Mouse (Mus musculus): ENCODE results near the gene Sept9. TPM values are rescaled to one million over a fixed set of nuclear protein-coding genes. Genes with fewer than 3 reads are reported as not detected.

Gene Sept9
- total RNA-seq, 2 experiments from 2014 or later = 114 to 119 TPM

GRCm38 (mm10) chr11:117174924-117175323 is 24.5 kb upstream of the Sept9 start:
- no peak for DNase-seq (ENCODE audit: extremely low spot score in 1 of 2, low spot score in 1 of 2)

- no peak for DNase-seq (ENCODE audit: extremely low spot score in 1 of 2, low spot score in 1 of 2)
Observed at GRCm38 (mm10) chr11:117175472-117175871, 24.0 kb upstream of the Sept9 start.

GRCm38 (mm10) chr11:117176304-117176703 is 23.2 kb upstream of the Sept9 start:
- no peak for DNase-seq (ENCODE audit: extremely low spot score in 1 of 2, low spot score in 1 of 2)

- no peak for DNase-seq (ENCODE audit: extremely low spot score in 1 of 2, low spot score in 1 of 2)
Observed at GRCm38 (mm10) chr11:117176900-117177299, 22.6 kb upstream of the Sept9 start.

GRCm38 (mm10) chr11:117177303-117177979 is 22.0 kb upstream of the Sept9 start:
- peak; percentile 85 to 98 for DNase-seq (ENCODE audit: extremely low spot score in 1 of 2, low spot score in 1 of 2)

GRCm38 (mm10) chr11:117179902-117180301 is 19.6 kb upstream of the Sept9 start:
- no peak for DNase-seq (ENCODE audit: extremely low spot score in 1 of 2, low spot score in 1 of 2)

GRCm38 (mm10) chr11:117182808-117183207 is 16.7 kb upstream of the Sept9 start:
- no peak for DNase-seq (ENCODE audit: extremely low spot score in 1 of 2, low spot score in 1 of 2)

- no peak for DNase-seq (ENCODE audit: extremely low spot score in 1 of 2, low spot score in 1 of 2)
Observed at GRCm38 (mm10) chr11:117183299-117183698, 16.2 kb upstream of the Sept9 start.

GRCm38 (mm10) chr11:117183841-117184240 is 15.6 kb upstream of the Sept9 start:
- no peak for DNase-seq (ENCODE audit: extremely low spot score in 1 of 2, low spot score in 1 of 2)

GRCm38 (mm10) chr11:117185076-117185933 is 14.2 kb upstream of the Sept9 start:
- no peak for DNase-seq (ENCODE audit: extremely low spot score in 1 of 2, low spot score in 1 of 2)

GRCm38 (mm10) chr11:117191524-117191923 is 7.9 kb upstream of the Sept9 start:
- DNase-seq (ENCODE audit: extremely low spot score in 1 of 2, low spot score in 1 of 2) = no peak

- DNase-seq (ENCODE audit: extremely low spot score in 1 of 2, low spot score in 1 of 2) = no peak
Observed at GRCm38 (mm10) chr11:117194475-117194937, 5.0 kb upstream of the Sept9 start.

- DNase-seq (ENCODE audit: extremely low spot score in 1 of 2, low spot score in 1 of 2) = no peak
Observed at GRCm38 (mm10) chr11:117195616-117196015, 3.8 kb upstream of the Sept9 start.

GRCm38 (mm10) chr11:117196681-117197080 is 2.8 kb upstream of the Sept9 start:
- no peak for DNase-seq (ENCODE audit: extremely low spot score in 1 of 2, low spot score in 1 of 2)

- no peak for DNase-seq (ENCODE audit: extremely low spot score in 1 of 2, low spot score in 1 of 2)
Observed at GRCm38 (mm10) chr11:117198122-117198521, 1.3 kb upstream of the Sept9 start.

GRCm38 (mm10) chr11:117201846-117202245 is 2.4 kb downstream of the Sept9 start:
- DNase-seq (ENCODE audit: extremely low spot score in 1 of 2, low spot score in 1 of 2) = no peak

GRCm38 (mm10) chr11:117204606-117205005 is 5.1 kb downstream of the Sept9 start:
- no peak for DNase-seq (ENCODE audit: extremely low spot score in 1 of 2, low spot score in 1 of 2)

- no peak for DNase-seq (ENCODE audit: extremely low spot score in 1 of 2, low spot score in 1 of 2)
Observed at GRCm38 (mm10) chr11:117205042-117205441, 5.6 kb downstream of the Sept9 start.

- no peak for DNase-seq (ENCODE audit: extremely low spot score in 1 of 2, low spot score in 1 of 2)
Observed at GRCm38 (mm10) chr11:117205447-117205846, 6.0 kb downstream of the Sept9 start.

GRCm38 (mm10) chr11:117207436-117207835 is 8.0 kb downstream of the Sept9 start:
- DNase-seq (ENCODE audit: extremely low spot score in 1 of 2, low spot score in 1 of 2) = no peak

GRCm38 (mm10) chr11:117208151-117208673 is 8.8 kb downstream of the Sept9 start:
- no peak for DNase-seq (ENCODE audit: extremely low spot score in 1 of 2, low spot score in 1 of 2)

All from layer of hippocampus, postnatal 25 days (tissue).